Mouse (Mus musculus) gastrocnemius, adult 2 months (tissue): ENCODE data around the gene Bank1. TPM values are rescaled to one million over a fixed set of nuclear protein-coding genes. Genes with fewer than 3 reads are reported as not detected.
A peak's percentile ranks its signal among the peaks of the same experiment; 100 is the strongest.

ENCODE experiments used
- DNase-seq: peaks from one replicate; pipeline ENCODE4 v3.0.0; 2022
- H3K27ac ChIP-seq: fragments of 200-600 bp; 2 replicates; pipeline ENCODE4 v1.8.1; 2022; ENCODE audit warnings: mild to moderate bottlenecking
- H3K4me3 ChIP-seq: fragments of 200-600 bp; 2 replicates; pipeline ENCODE4 v1.8.1; 2022; ENCODE audit warnings: mild to moderate bottlenecking, moderate library complexity
- CTCF ChIP-seq: fragments of 200-600 bp; IDR thresholded peaks from 2 replicates; pipeline ENCODE4 v1.8.1; 2022; ENCODE audit warnings: antibody characterized with exemption, mild to moderate bottlenecking, moderate library complexity
- intact Hi-C: fragments of 180-260 bp; cut with DNase I; formaldehyde crosslinking; loops from one replicate; pipeline ENCODE4 v1.15.1; 2025
- total RNA-seq, 2 experiments: library from RNA; stranded (reverse); gene quantifications; 2 replicates each; pipeline ENCODE4 v1.2.3; 2021

The Bank1 gene
- total RNA-seq, 2 experiments from 2014 or later: 0.20 to 0.22 TPM

DNA sequence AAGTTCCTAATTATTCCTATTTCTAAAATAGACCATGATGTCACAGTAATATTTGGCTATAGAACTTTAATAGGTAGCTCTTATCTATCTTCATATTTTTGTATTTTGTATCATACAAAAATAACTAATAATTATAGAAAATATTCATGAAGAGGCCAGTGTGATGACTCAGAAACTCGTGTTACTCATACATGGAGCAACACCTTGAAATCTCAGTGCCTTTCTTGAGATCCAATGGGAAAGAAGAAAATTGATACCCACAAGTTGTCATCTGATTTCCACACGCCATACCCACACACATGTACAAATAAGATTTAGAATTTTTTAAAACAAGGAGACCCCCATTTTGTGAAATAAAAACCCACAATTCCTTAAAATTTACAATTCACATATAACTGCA lies 92.4 kb downstream of the Bank1 start:
- intact Hi-C loops: no loop called here
- no peak for TF ChIP-seq CTCF
- H3K27ac ChIP-seq: no peak overlapping the region
- DNase-seq: no peak
- no peak overlapping the region for H3K4me3 ChIP-seq

DNA sequence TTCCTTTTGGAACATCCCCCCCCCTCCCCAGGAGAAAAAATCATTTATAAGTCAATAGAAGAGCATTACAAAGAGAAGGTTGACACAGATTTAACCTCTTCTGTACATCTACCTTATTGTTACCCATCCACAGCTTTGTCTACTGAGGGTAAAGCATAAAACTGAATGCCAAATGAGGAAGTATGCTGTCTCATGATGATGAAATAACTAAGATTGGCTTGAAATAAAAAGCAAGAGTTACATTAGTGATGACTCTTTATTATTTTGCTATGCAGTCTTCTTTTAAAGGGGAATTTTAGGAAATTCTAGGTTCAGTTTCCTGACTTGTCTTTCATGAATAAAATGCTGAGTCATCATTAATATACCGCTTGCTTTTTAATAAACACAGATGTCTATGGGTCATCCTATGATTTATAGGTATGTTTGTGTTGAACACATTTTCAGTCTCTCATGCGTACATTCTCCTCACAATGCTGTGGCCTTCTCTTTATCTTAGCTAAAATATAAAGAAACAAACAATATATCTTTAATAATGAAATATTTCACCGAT lies 95.2 kb downstream of the Bank1 start:
- no peak for TF ChIP-seq CTCF
- Histone ChIP-seq H3K27ac (no peak overlapping the region), H3K4me3 (no peak overlapping the region)
- intact Hi-C loops: no loop called here
- no peak for DNase-seq

DNA sequence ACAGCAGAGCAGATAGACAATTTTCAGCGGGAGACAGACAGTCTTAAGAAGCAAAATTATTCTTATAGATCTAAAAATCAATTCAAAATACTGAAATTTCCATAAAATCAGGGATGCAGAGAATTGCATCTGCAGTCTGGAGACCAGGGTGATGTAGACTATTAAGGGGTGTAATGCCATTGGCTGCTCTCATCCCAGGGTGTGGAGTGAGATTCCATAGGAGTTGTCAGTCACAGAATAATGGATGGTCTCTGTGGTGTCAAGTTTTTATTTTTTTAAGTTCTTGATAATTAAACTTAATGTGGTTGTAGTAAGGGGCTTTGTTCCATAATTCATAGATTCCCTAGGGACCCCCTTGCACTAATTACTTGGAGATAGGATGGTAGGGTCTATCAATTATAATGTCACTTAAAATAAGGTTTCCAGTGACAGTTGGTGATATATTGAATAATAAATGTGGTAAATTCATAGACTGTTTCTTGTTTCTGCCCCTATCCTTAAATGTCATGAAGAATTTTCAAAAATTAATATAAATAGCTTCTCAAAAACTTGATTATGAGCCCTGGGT lies 136.1 kb downstream of the Bank1 start:
- TF ChIP-seq CTCF: no peak
- DNase-seq: no peak
- Histone ChIP-seq H3K27ac (no peak overlapping the region), H3K4me3 (no peak overlapping the region)
- intact Hi-C loops: no loop called here

DNA sequence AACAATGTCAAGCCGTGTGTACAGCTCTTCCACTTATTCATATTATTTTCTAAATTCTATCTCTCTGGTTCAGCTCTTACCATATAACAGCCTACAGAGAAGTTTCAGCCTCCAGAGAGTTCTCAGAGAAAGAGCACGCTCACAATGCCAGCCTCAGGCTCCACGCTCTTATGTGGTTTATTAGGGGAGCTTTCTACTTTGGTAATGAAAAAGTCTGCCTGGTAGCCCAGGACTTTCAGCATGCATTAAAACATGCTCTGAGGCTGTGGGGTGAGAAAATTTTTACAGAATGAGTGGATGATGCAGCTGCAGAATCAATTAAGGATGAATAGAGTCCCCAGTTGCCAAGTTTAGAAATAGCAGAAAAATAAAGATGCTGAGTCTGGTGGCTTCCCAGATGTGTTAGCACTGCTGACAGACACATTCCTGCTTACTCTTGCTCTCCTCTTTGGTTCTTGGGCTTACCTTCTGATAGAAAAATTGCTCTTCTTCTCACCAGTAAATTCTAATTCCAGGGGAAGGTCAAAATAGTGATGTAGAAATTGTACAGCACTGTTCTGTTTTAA lies 139.2 kb downstream of the Bank1 start:
- TF ChIP-seq CTCF: no peak
- intact Hi-C loops: no loop called here
- H3K4me3 ChIP-seq: no peak overlapping the region
- no peak overlapping the region for H3K27ac ChIP-seq
- DNase-seq: no peak

DNA sequence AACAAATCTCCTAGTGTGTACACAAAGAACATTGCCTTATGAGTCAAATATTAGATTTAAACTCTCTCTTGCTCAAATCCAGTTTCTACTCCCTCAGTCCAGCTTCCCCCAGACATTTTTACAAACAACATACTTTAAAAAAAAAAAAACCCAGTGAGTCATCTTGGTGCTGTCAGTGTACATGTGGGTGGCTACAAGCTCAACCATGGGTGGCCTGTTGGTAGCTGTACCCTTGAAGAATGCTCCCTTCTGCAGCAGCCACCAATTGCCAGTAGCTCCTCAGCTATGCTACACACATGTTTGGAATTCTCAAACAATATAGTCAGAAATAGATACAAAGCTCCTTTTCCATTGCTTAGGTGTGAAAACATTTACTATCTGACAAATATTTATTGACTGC lies 154.2 kb downstream of the Bank1 start:
- no peak for DNase-seq
- intact Hi-C loops: no loop called here
- TF ChIP-seq CTCF: no peak
- H3K4me3 ChIP-seq: no peak overlapping the region
- H3K27ac ChIP-seq: no peak overlapping the region

DNA sequence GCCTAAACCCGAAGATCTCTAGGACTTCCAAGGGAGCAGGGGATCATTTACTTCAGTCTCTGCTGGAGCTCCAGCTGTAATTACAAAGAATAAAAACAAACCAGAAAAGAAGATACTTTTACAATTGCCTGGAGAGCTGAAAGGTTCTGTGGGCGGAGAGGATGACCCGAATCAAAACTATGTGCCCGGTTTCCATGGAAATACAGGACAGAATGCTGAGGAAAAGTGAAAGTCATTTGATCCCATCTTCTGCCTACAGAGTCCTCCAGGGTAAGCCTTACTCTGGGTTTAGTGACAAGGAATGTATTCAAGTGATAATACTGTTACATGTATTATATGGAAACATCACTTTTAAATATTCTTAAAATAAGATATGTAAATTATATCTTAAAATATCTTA lies 157.8 kb downstream of the Bank1 start:
- DNase-seq: no peak
- intact Hi-C loops: no loop called here
- Histone ChIP-seq H3K27ac (no peak overlapping the region), H3K4me3 (no peak overlapping the region)
- TF ChIP-seq CTCF: no peak

DNA sequence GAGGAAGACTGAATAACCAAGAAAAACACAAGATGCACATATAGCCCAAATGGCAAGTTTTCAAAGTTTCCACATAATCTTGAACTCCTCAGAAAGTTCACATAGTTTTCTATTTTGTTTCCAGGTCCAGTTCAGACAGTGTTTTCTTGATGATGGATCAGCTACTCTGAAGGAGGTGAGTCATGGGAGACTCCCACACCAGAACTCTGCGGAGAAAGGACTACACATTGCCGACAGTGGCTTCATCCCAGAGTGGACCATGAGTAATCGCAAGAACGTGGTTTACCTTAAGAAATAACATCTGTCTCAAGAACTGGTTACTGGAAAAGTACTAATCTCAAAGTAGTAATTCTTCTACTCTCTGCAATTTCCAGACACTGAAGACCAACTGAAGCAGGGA lies 159.2 kb downstream of the Bank1 start:
- DNase-seq: peak; percentile 20
- no peak for TF ChIP-seq CTCF
- Histone ChIP-seq H3K4me3 (no peak overlapping the region), H3K27ac (no peak overlapping the region)
- intact Hi-C loops: no loop called here

DNA sequence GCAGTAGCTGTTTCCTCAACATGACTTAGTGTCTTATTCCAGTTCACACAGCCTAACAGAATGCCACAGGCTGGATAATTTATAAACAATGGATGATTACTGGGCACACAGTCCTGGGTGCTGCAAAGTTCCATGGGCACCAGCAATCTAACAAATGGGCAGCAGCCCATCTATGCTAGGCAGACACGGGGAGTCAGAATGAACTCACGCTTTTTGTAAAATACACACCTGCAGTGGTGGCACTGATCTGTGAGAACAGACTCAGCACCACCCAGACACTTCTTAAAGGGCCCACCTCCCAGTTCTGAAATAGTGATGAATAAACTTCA lies 159.9 kb downstream of the Bank1 start:
- Histone ChIP-seq H3K27ac (no peak overlapping the region), H3K4me3 (no peak overlapping the region)
- no peak for DNase-seq
- no peak for TF ChIP-seq CTCF
- intact Hi-C loops: no loop called here

DNA sequence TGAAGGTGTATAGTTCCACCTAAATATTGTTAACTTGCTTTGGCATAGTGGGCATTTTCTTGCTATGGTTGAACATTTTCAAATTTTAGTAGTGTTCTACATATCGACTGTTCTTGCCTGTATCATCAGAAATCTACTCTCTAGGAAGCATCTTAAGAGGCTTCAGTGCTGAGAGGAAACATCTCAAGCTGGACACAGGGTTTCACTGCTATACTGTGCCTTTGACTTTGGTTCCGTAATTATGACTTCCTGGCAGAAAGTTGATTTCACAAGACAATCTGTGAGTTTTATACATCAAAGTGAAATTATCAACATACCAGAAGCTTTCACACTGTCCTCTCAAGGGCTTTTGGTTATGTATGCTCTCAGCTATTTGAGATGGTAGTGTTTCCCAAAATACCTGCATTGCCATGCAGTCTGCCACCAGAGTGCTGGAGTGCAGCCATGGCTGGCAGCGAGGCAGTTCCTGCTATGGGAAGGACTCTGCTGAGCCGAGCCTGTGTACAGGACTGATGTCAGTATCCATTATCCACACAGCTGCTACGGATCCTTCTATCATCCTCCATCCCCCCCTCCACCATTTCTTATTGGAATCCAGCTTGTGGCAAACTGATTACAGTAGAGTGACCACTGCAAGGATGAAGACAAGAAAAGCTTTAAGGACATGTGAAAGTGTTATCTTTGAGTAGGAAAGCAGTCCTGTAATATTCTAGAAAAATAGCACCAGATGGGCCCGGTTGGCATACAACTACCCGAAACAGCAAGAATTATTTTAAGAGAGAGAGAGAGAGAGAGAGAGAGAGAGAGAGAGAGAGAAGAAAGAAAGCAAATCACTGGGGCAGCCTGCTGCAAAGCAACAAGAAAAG lies 160.5 kb downstream of the Bank1 start:
- intact Hi-C loops: no loop called here
- DNase-seq: peak; percentile 75
- Histone ChIP-seq H3K4me3 (no peak overlapping the region), H3K27ac (no peak overlapping the region)
- no peak for TF ChIP-seq CTCF

DNA sequence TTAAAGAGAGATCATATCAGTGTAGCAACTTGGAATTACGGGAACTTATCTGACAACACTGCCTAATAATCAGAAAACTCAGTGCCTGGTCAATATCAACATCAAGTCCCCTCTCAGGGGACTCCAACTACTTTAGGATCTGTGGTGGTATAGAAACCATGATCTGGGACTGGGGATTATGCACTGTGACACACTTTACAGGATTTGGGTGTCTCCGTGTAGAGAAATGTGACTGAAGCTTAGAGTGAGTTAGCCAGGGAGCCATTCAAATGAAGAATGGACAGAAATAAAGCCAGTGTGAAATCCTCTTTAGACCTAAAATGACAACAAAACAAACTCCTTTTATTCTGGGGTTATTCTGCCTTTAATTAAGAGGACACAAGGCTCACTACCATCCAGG lies 167.8 kb downstream of the Bank1 start:
- intact Hi-C loops: no loop called here
- Histone ChIP-seq H3K27ac (no peak overlapping the region), H3K4me3 (no peak overlapping the region)
- no peak for TF ChIP-seq CTCF
- DNase-seq: no peak

DNA sequence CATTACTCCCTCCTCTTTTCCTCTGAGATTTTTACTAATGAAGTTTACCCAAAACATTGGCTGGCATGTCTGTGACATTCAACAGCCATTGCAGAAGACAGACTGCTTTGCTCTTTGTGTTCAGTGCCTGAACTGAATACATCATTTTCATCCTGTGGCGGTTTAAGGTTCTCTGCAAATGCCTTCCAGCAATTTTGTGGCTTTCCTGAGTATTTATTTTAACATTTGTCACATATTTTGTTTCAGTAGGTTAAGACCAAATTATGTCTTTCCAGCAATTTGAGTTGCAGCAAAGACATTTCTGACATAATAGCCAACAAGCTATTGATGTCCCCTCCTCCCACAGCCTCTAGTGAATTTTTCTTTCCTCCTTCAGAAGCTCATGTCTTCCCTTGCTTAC lies 170.3 kb downstream of the Bank1 start:
- intact Hi-C loops: no loop called here
- Histone ChIP-seq H3K27ac (no peak overlapping the region), H3K4me3 (no peak overlapping the region)
- DNase-seq: no peak
- TF ChIP-seq CTCF: no peak

DNA sequence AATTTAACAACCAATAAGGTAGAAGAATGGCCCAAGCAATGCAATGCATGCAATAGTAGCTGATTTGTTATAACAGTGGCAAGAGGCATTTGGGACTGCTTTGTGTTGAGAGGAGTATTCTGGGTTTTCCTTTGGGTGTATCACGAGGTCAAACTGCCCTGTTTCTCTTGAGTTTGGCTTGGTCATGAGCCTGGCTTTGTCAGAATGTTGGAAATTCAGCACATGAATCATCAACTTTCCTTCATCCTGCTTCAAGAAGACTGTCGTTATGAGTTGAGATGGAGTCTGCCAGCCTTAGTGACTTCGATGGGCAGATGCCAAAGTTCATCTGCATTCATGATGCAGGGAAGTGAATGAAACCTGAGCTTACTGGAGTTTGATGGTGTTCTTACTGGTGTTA lies 175.0 kb downstream of the Bank1 start:
- no peak for TF ChIP-seq CTCF
- no peak overlapping the region for H3K4me3 ChIP-seq
- no peak overlapping the region for H3K27ac ChIP-seq
- DNase-seq: no peak
- intact Hi-C loops: no loop called here

DNA sequence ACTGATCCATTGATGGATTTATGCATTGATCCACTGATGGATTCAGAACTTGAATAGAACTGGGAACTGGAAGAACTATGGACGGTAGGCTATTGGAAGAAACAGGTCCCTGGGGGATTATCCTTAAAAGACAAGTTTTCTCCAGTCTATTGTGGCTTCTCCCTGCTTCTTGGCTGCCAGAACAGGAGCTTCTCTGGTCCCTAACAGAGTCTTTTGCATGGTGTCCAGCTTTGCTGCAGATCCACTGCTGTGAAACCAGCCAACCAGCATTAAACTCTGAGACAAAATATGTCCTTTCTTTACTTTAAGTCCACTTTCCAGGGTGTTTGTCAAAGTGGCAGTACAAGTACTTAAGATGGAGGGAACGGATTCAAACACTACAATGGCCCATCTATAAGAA lies 178.7 kb downstream of the Bank1 start:
- intact Hi-C loops: no loop called here
- H3K4me3 ChIP-seq: no peak overlapping the region
- DNase-seq: no peak
- TF ChIP-seq CTCF: no peak
- H3K27ac ChIP-seq: no peak overlapping the region
